Mouse (Mus musculus) heart, embryonic 12.5 days (tissue): ENCODE results near the gene Dkk1. TPM values are rescaled to one million over a fixed set of nuclear protein-coding genes. Genes with fewer than 3 reads are reported as not detected.

Experiments used
- ATAC-seq: fragments of 200-750 bp; cut with Nextera tagmentation; 2 replicates; pipeline ENCODE4 v1.8.0; 2017; ENCODE audit warnings: moderate TSS enrichment, moderate library complexity; ENCODE audit not compliant: insufficient number of reproducible peaks, low FRiP score
- H3K27ac ChIP-seq: fragments of 300-500 bp; sonication (generic); 2 replicates; pipeline ENCODE4 v1.5.1; 2016; ENCODE audit warnings: mild to moderate bottlenecking, moderate library complexity; ENCODE audit not compliant: poor library complexity, severe bottlenecking
- H3K27me3 ChIP-seq: fragments of 300-500 bp; sonication (generic); replicated peaks from 2 replicates; pipeline ENCODE4 v1.6.1; 2016; ENCODE audit warnings: mild to moderate bottlenecking, moderate library complexity
- H3K36me3 ChIP-seq: fragments of 300-500 bp; sonication (generic); 2 replicates; pipeline ENCODE4 v1.6.1; 2016; ENCODE audit warnings: mild to moderate bottlenecking, moderate library complexity
- H3K4me1 ChIP-seq: fragments of 300-500 bp; sonication (generic); replicated peaks from 2 replicates; pipeline ENCODE4 v1.6.1; 2016; ENCODE audit warnings: mild to moderate bottlenecking
- H3K4me2 ChIP-seq: fragments of 300-500 bp; sonication (generic); 2 replicates; pipeline ENCODE4 v1.6.1; 2016; ENCODE audit warnings: mild to moderate bottlenecking, moderate library complexity
- H3K4me3 ChIP-seq: fragments of 300-500 bp; sonication (generic); 2 replicates; pipeline ENCODE4 v1.5.1; 2016; ENCODE audit warnings: mild to moderate bottlenecking
- H3K9ac ChIP-seq: fragments of 300-500 bp; sonication (generic); 2 replicates; pipeline ENCODE4 v1.6.1; 2016; ENCODE audit warnings: mild to moderate bottlenecking, moderate library complexity
- H3K9me3 ChIP-seq: fragments of 300-500 bp; sonication (generic); replicated peaks from 2 replicates; pipeline ENCODE4 v1.6.1; 2016; ENCODE audit warnings: mild to moderate bottlenecking, moderate library complexity
- WGBS: fragments of 180-500 bp; shearing (Covaris S2); methylation state at CpG from one replicate; pipeline ENCODE4 v1.1.7; 2016; 5-methylcytosine and 5-hydroxymethylcytosine counted together
- polyA plus RNA-seq: library from polyadenylated mRNA; unstranded; fragments of >200 nt; fragmentation: Nextera tagmentation; extraction: Ambion mirVana; gene quantifications from 2 replicates; pipeline ENCODE4 v1.2.1, GENCODE M21; 2016

Gene Dkk1
- polyA plus RNA-seq = 0.82 and 1.6 TPM in 2 replicates

- under 1% methylated on average over 26 of the region's 26 CpGs for WGBS
- peak within 1 kb of the TSS; percentile 54 for H3K4me3 ChIP-seq
- ATAC-seq = peak; percentile 68
- no peaks in the 10 kb centered on the region for H3K36me3 ChIP-seq
- H3K4me2 ChIP-seq = peak within 1 kb of the TSS; percentile 86
- peak within 1 kb of the TSS; percentile 58 for H3K9ac ChIP-seq
- no peaks in the 10 kb centered on the region for H3K9me3 ChIP-seq
- H3K27me3 ChIP-seq = peaks cover 30% of the 10 kb centered on the region
- no peak within 1 kb of the TSS for H3K27ac ChIP-seq
- peaks cover 20% of the 10 kb centered on the region for H3K4me1 ChIP-seq
Observed at GRCm38 (mm10) chr19:30549044-30549853, at the start of gene Dkk1. TSS of gene Dkk1 (minus strand) at chr19:30549665.

DNA sequence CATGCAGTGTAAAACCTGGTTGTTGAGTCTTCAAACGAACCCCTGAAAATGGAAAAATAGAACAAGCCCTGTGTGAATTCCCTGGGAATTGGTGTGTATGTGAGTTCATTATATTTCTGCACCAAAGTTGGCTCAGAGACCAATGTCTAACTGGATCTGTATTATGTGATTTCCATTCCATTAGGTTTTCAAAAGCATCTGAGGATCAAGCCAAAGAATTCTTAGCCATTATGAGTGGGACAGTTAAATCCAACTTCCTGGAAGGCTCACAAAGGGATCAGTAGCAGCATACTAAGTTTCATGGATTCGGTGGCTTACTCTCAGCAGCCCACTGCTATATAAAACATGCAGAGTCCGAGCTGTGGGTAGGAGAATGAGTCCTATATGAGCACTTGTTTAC is 36.9 kb upstream of the Dkk1 start:
- Histone ChIP-seq H3K9me3 (no peaks in the 10 kb centered on the region), H3K27ac (no peak overlapping the region), H3K4me2 (no peak overlapping the region), H3K36me3 (0 out of 2 replicates have a peak, but pooled peaks cover 4% of the 10 kb centered on the region), H3K4me3 (no peak overlapping the region), H3K4me1 (no peaks in the 10 kb centered on the region), H3K9ac (no peak overlapping the region), H3K27me3 (no peaks in the 10 kb centered on the region)
- no peak for ATAC-seq
- 64% methylated on average over 3 of the region's 3 CpGs for WGBS

DNA sequence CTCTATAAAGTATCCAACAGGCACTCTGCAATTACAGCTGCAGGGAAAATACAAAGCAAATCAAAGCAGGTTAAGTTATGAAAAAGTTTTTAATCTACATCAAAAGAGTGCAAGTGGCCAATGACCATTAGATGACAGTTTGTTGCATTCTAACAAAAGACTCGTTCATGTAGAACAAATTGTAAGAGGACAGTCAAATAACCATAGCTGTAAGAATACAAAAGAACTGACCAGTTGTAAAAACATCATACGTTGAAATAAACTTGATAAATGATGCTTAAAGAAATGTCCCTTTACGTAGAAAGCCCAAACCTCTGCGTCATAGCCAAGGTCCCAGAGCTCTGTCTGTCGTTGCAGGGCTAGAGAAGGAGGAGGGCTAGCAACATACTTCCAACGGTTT is 15.1 kb upstream of the Dkk1 start:
- ATAC-seq = no peak
- Histone ChIP-seq H3K27me3 (no peaks in the 10 kb centered on the region), H3K27ac (no peak overlapping the region), H3K9me3 (peaks cover 10% of the 10 kb centered on the region; the same call in 1 of the 2 replicates), H3K4me3 (no peak overlapping the region), H3K4me2 (no peak overlapping the region), H3K36me3 (no peaks in the 10 kb centered on the region), H3K4me1 (no peaks in the 10 kb centered on the region), H3K9ac (no peak overlapping the region)
- WGBS = 77% methylated on average over 6 of the region's 6 CpGs

DNA sequence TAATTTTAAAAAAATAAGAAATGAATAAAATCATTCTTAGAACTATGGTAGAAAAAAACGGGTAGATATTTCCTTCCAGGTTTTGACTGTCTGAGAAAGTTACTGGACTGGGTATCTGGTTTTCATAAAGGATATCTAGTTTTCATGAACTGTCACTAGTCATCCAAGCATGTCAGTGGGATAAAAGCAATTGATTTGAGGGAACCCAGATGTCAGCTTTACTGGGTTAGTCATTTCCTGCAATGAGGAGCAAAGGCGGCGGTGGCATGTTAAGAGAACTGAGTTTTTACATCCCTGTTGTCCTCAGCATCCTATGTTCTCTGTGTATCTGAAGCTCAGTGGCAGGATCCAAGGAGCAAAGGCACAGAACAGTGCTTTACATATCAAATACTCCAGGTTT is 14.4 kb upstream of the Dkk1 start:
- Histone ChIP-seq H3K4me3 (no peak overlapping the region), H3K9ac (no peak overlapping the region), H3K9me3 (peaks cover 10% of the 10 kb centered on the region; the same call in 1 of the 2 replicates), H3K27me3 (no peaks in the 10 kb centered on the region), H3K27ac (no peak overlapping the region), H3K4me1 (no peaks in the 10 kb centered on the region), H3K4me2 (no peak overlapping the region), H3K36me3 (no peaks in the 10 kb centered on the region)
- 51% methylated on average over 3 of the region's 3 CpGs for WGBS
- no peak for ATAC-seq

DNA sequence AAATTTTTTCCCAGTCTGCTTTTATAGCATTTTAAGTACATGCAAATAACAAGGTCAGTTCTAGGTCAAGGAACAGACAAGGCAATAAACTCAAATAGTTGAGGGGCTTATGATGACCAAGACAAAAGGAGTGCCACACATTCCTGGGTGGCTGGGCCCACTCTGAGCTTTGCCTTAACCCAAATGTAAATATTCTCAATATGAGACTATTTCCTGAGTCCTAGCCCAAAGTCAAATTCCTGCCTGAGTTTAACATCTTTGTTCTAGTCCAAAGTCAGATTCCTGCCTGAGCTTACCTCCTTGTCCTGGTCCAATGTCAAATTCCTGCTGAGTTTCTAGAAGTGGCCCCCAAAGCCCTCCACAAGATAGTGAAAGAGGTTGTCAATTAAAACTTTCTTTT is 8.6 kb upstream of the Dkk1 start:
- no peak for ATAC-seq
- no peak overlapping the region for H3K4me2 ChIP-seq
- no peak overlapping the region for H3K9ac ChIP-seq
- 0 out of 2 replicates have a peak, but pooled peaks cover under 1% of the 10 kb centered on the region for H3K27me3 ChIP-seq
- H3K4me1 ChIP-seq = no peaks in the 10 kb centered on the region
- H3K4me3 ChIP-seq = no peak overlapping the region
- H3K9me3 ChIP-seq = peaks cover 10% of the 10 kb centered on the region; the same call in 1 of the 2 replicates
- H3K27ac ChIP-seq = no peak overlapping the region
- no peaks in the 10 kb centered on the region for H3K36me3 ChIP-seq

DNA sequence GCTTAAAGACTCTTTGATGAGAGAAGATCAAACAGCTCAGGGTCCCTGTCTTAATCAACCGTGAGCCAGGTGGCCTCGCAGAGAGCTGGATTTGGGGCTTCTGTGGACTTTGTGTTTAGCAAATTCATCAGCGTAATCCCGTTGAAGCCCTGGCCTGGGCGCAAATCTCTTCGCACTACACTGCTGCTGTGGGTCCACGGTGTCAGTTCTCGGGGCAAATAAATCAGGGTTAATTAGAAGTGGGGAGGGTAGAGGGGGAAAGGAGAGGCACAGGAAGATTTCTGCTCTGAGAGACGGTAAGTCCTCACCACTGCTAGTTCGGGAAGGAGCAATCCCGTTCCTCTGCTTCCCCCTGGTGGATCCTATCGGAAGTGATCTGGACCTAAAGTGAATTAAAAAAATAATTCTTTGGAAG is 5.0 kb upstream of the Dkk1 start:
- Histone ChIP-seq H3K4me2 (peak overlapping the region; percentile 76), H3K9ac (peak overlapping the region; percentile 63), H3K4me1 (peaks cover 10% of the 10 kb centered on the region; the same call in 1 of the 2 replicates), H3K36me3 (no peaks in the 10 kb centered on the region), H3K27ac (no peak overlapping the region), H3K4me3 (peak overlapping the region; percentile 39), H3K27me3 (0 out of 2 replicates have a peak, but pooled peaks cover 7% of the 10 kb centered on the region), H3K9me3 (no peaks in the 10 kb centered on the region)
- ATAC-seq = no peak
- WGBS = under 1% methylated on average over 12 of the region's 12 CpGs

DNA sequence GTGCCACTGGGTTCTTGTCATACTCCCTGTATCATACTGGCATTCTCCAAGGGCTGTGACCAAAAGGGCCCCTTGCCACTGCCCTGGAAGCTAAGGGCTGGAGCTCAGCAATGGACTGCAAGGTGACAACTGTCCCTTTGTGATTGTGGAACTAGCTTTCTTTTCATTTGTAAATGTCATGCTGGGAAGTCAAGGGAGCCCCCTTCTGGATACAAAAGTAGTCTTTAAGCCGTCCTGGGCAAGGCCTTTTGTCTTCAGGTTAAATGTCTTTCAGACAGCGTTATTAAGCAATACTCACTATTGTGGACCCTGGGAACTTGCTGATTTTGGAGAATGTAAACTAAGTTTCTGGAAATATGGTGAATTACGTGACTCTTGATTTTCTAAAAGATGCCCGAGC is 4.3 kb upstream of the Dkk1 start:
- peaks cover 17% of the 10 kb centered on the region for H3K4me1 ChIP-seq
- peaks cover 12% of the 10 kb centered on the region; the same call in 1 of the 2 replicates for H3K27me3 ChIP-seq
- no peak overlapping the region for H3K4me2 ChIP-seq
- no peak for ATAC-seq
- H3K9me3 ChIP-seq = no peaks in the 10 kb centered on the region
- no peak overlapping the region for H3K9ac ChIP-seq
- no peak overlapping the region for H3K4me3 ChIP-seq
- 12% methylated on average over 4 of the region's 4 CpGs for WGBS
- no peaks in the 10 kb centered on the region for H3K36me3 ChIP-seq
- H3K27ac ChIP-seq = no peak overlapping the region

GRCm38 (mm10) chr19:30552260-30552659 is 2.8 kb upstream of the Dkk1 start:
- Histone ChIP-seq H3K9ac (no peak overlapping the region), H3K4me2 (no peak overlapping the region), H3K9me3 (no peaks in the 10 kb centered on the region), H3K4me3 (no peak overlapping the region), H3K36me3 (no peaks in the 10 kb centered on the region), H3K27ac (no peak overlapping the region), H3K4me1 (peaks cover 20% of the 10 kb centered on the region), H3K27me3 (peaks cover 27% of the 10 kb centered on the region)
- WGBS = 61% methylated on average over 8 of the region's 8 CpGs
- no peak for ATAC-seq

- Histone ChIP-seq H3K27ac (no peak overlapping the region), H3K4me3 (peak overlapping the region; percentile 54), H3K27me3 (peaks cover 30% of the 10 kb centered on the region), H3K4me1 (peaks cover 20% of the 10 kb centered on the region), H3K4me2 (peak overlapping the region; percentile 86), H3K9me3 (no peaks in the 10 kb centered on the region), H3K36me3 (no peaks in the 10 kb centered on the region), H3K9ac (peak overlapping the region; percentile 58; the same call in 1 of the 2 replicates)
- under 1% methylated on average over 17 of the region's 17 CpGs for WGBS
- no peak for ATAC-seq
Observed at GRCm38 (mm10) chr19:30549854-30550647, 586 bp upstream of the Dkk1 start.

- peaks cover 30% of the 10 kb centered on the region for H3K27me3 ChIP-seq
- 1% methylated on average over 23 of the region's 23 CpGs for WGBS
- H3K4me1 ChIP-seq = peaks cover 20% of the 10 kb centered on the region
- H3K4me2 ChIP-seq = peak overlapping the region; percentile 86
- no peaks in the 10 kb centered on the region for H3K36me3 ChIP-seq
- no peak; the same call in 1 of the 2 replicates for ATAC-seq
- H3K4me3 ChIP-seq = peak overlapping the region; percentile 54
- no peak overlapping the region for H3K27ac ChIP-seq
- H3K9me3 ChIP-seq = no peaks in the 10 kb centered on the region
- 0 out of 2 replicates have a peak overlapping the region, but pooled peaks have one; percentile 44 for H3K9ac ChIP-seq
Observed at GRCm38 (mm10) chr19:30548411-30549043, 938 bp downstream of the Dkk1 start.
